Mouse (Mus musculus) forebrain, embryonic 13.5 days (tissue): ENCODE data around the gene Scap. TPM values are rescaled to one million over a fixed set of nuclear protein-coding genes. Genes with fewer than 3 reads are reported as not detected.

Source experiments
- polyA plus RNA-seq: library from polyadenylated mRNA; unstranded; fragments of >200 nt; fragmentation: Nextera tagmentation; extraction: Ambion mirVana; gene quantifications from 2 replicates; pipeline ENCODE4 v1.2.1, GENCODE M21; 2015

The Scap gene
- polyA plus RNA-seq, 1 experiment from 2014 or later: 34.8 TPM

Other genes with a start within 250 kb of the Scap start
- 181 and 186 TPM in 2 replicates for gene Smarcc1, start 215.6 kb upstream of the Scap start, polyA plus RNA-seq
- gene Dhx30, start 215.5 kb upstream of the Scap start, polyA plus RNA-seq: 206 and 217 TPM in 2 replicates
- gene Cspg5, start 89.5 kb upstream of the Scap start, polyA plus RNA-seq: 29.4 and 35.0 TPM in 2 replicates
- 35.5 and 40.7 TPM in 2 replicates for gene Elp6, start 28.1 kb upstream of the Scap start, polyA plus RNA-seq
- gene Ptpn23, start 74.9 kb downstream of the Scap start, polyA plus RNA-seq: 18.7 and 20.1 TPM in 2 replicates
- 0.22 and 0.96 TPM in 2 replicates for gene Ngp, start 86.5 kb downstream of the Scap start, polyA plus RNA-seq
- 8.2 and 9.6 TPM in 2 replicates for gene Klhl18, start 143.4 kb downstream of the Scap start, polyA plus RNA-seq
- gene Kif9, start 143.7 kb downstream of the Scap start, polyA plus RNA-seq: 1.7 and 3.0 TPM in 2 replicates
- 39.7 and 41.8 TPM in 2 replicates for gene Setd2, start 199.3 kb downstream of the Scap start, polyA plus RNA-seq